Mouse (Mus musculus) layer of hippocampus, postnatal 14 days (tissue): ENCODE data around the gene Cwc25. TPM values are rescaled to one million over a fixed set of nuclear protein-coding genes. Genes with fewer than 3 reads are reported as not detected.

Experiments used
- DNase-seq, 2 experiments: peaks; one replicate each; pipeline ENCODE4 v3.0.0; 2021 to 2022; ENCODE audit warnings: low spot score in 2 of 2, mixed read lengths in 1 of 2
- total RNA-seq, 2 experiments: library from RNA; stranded (reverse); gene quantifications; 2 replicates each; pipeline ENCODE4 v1.2.3; 2021

The Cwc25 gene
- total RNA-seq, 2 experiments from 2014 or later = 21.3 to 21.4 TPM

DNA sequence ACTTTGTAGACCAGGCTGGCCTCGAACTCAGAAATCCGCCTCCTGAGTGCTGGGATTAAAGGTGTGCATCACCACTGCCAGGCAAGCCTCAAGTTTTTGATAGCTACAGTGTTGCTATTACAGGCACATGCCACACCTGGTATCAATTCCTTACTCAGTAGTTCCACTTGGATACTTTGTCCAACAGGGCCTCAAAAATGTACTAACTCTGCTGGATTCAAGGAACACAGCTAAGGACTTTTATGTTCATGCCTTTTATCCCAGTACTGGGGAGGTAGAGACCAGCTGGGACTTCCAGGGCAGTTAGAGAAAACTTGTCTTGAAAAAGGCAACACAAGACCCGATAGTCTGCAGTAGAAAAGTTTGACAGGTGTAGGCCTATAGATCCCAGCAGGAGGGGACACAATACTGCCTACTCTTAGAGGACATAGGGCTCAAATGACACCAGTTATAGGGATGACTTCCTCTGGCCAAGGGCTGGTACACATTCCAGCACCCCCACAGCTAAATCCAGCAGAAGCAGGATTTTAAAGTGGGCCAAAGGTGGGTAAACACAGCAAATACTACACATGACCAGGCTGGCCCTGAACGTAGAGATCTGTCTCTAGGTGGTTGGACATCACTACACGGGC is 10.3 kb upstream of the Cwc25 start:
- DNase-seq = no peak

DNA sequence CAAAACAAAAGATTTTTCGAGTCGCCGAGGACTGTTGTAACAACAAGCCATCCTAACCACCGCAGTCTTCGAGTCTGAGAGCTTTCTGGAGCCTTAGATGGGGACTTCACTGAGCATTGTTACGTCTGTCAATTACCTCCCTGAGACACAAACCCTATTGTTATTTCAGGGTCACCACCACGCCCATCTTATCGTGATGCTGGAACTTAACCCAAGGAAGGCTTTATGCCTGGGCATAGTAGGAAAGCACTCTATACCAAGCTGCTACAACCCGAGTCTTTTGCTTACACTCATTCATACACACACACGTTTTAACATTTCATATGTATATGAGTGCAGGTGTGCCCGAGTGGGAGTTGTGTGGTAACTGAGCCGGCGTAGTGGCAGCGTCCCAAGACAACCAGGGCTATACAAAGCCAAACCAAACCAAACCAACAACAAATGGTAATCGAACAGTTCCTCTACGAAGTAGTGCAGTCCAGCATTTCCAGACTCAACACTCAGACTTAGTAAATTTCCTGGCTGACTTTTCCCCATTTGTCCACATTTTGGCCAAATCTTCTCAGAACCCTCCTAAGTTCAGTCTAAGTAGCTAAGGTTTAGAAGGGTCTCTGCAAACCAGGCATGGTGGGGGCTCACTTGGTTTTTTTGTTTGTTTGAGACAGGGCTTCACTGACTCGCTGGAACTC is 9.6 kb upstream of the Cwc25 start, which contains the start of gene 1700001P01Rik:
TSS of gene 1700001P01Rik (minus strand) at position 111 of the 689 bp plus-strand sequence.
- DNase-seq = no peak

DNA sequence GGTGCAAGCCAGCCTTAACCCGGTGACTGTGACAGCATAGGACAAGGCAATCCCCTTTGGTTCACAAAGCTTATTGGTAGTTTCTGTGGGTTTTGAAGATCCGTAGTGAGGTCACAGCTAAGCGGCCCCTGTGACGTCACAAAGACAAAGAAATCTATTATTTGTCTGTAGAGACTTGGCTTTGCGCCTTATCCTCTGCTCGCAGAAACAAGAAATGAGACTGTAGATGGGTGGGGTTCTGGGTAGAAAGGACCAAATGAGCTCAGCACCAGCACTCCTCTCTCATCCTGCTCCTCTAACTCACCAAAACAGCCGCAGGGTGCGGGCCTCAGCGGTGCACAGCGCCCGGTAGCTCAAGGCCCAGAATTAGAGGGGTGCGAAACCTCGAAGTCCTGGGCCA is 8.8 kb upstream of the Cwc25 start:
- no peak for DNase-seq

DNA sequence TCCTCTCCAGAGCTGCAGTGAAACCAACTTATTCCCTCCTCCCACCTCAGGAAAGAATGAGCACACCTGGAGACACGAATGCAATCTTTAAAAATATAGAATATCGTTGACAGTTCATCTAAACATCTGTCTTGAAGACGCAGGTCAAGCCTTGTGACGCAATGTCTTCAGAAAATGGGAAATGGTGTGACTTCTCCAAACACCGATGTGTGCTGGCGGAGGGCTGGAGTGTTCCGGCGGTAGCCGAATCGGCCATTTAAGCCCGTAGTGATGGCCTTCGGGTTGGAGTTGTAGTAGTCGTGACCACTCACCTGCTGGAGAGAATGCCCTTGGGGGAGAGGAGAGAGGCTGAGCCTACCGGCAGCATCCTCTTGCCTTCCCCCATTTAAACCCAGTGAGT is 5.1 kb upstream of the Cwc25 start:
- DNase-seq = no peak

DNA sequence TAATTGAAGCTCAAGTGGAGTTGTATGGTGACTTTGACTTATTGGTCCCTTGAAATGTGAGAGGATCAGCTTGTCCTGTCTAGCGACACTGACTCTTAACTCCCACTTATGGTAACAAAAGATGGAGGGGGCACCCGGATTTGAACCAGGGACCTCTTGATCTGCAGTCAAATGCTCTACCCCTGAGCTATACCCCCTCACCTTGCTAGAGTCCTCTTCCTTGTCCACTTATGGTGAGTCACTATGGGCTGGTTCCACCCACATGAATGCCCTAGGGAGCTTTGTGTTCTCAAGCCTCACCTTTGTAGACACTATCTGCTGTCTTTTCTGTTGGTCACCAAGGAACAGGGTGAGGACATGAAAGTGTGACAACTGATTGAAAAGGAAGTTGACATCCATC is 3.3 kb upstream of the Cwc25 start:
- no peak for DNase-seq

DNA sequence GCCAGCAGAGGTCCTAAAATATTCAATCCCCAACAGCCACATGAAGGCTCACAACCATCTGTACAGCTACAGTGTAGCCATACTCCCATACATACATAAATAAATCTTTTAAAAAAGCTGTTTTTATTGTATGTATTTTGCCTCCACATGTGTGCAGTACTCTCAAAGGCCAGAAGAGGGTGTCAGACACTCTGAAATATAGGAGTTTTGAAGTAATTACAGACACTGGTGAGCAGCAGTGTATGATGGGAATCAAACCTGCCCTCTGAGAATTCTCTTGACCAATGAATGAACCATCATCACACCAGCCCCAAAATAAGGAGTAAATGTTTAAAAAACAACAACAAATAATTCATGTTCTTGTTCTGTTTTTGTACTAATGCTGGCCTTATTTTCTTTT is 4.7 kb downstream of the Cwc25 start:
- DNase-seq = no peak

DNA sequence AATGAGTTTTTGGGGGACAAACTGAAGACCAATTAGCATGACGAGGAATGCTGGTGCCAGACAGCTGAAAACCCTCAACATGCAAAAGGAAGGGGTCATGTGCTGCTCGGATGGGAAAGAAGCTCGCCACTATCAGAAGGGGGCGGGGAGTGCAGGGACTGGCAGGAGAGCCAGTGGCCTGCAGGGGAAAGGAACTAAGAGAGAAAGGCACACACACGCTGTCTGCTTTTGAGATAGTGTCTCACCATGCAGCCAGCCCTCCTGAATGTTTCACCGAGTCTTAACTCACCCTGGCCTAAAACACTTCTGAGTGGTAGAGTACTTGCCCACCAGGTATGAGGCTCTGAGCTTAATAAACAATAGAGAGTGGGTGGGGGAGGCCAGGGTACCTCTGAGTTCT is 7.4 kb downstream of the Cwc25 start:
- DNase-seq = no peak

DNA sequence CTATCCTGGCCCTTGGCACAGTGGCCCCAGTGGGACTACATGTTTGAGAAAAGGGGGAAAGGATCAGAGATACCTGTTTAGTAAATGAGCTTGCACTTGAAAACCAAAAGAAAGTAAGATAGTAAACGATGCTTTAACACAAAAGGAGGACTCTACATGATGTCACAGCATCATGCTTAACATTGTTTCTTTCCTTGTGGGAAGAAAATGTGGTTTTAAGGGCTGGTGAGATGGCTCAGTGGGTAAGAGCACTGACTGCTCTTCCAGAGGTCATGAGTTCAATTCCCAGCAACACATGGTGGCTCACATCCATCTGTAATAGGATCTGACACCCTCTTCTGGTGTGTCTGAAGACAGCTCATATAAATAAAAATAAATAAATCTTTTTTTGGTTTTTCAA is 8.2 kb downstream of the Cwc25 start:
- DNase-seq = no peak

DNA sequence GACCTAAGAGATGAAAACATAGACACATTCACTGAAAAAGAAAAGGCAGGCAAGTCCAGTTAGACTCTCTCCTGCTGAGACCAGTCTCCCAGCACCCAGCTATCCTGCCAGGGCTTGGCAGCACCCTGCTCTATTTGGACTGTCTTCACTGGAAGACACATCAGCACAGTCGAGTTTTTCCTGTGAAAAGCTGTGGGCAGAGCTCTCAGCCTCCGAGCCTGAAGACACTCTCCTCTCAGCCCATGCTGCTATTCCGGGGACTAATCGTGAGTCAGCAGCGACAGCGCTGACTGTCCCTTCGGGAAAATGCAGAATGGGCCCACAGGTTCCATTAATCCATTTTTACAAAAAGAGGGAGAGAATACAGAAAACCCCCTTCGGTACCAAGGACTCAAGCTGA is 13.1 kb downstream of the Cwc25 start:
- no peak for DNase-seq

DNA sequence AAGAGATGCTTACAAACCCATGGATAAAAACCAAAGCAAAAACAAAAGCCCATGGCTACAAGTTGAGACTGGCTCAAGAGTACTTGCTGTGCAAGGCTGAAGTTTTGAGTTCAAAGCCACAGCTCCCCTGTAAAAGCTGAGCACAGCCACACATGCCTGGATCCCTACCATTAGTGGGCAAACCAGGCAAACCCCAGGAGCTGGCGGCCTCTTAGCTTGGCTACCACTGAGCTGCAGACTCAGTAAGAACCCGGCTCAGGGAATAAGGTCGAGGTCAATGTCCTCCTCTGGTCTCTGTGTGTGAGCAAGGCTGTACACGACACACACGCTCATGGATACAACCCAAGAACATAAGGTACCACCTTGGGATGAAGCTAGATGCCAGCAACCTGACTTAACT is 17.9 kb downstream of the Cwc25 start:
- DNase-seq = no peak

DNA sequence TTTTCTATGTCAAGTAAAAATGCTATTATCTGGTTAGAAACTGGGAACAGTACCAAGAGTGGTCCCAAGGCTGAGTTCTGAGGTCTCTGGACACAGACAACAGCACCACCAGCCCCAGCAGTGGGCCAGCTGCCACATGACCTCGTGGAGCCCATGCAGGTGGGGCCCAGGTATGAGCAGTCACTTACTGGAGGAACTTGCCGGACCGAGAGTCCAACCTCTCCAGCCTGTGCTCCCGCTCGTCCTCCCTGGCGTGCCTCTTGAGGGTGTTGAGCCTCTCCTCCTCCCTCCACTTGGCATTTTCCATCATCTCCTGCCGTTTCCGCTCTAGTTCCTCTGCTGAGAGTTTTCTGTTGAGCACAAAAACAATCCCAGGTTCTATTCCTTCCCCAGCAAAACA is 18.6 kb downstream of the Cwc25 start:
- no peak for DNase-seq

DNA sequence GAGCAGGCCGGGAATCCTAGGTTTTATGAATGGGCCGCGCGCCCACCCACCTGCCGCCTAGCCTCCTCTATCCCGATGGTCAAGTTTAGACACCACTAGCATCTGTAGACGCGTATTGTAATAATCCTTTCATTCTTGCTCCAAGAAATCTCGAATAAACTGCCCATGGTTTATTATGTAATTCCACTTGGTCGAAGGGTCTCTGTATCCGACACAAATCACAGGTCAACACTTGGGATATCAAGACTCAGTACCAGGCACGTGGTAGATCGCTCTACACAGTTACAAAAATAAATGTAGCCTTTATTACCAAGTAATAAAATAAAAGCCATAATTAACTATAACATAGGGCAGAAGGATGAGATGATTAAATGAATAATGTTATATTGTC is 21.0 kb downstream of the Cwc25 start:
- DNase-seq = no peak

DNA sequence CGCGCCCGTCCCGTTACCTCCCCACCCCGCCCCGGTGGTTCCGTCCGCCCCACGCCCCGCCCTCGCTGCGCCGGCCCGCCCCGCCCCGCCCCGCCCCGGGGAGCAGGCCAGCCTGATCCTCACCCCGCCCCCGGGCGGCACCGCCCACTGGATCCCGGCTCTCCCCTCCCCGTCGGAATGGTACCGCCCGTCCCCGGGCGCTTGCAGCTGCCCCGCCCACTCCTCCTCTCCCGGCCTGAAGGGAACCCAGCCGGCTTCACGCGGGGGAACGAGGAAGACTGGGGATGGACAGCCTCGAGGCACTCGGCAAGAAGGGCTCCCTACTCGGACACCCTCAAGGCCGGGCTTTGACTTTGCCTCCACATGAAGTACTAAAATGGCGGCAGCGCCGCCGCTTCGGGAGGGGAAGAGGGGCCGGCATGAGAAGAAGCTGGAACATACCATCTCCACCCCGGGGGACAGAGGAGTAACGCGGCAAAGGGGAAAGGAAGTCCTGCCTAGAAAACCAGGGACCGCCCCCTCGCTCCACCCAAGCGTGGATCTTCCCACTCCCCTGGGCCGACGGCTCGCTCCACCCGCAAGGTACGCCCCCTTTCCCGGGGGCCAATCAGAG is 21.5 kb downstream of the Cwc25 start:
- DNase-seq = peak; percentile 99

DNA sequence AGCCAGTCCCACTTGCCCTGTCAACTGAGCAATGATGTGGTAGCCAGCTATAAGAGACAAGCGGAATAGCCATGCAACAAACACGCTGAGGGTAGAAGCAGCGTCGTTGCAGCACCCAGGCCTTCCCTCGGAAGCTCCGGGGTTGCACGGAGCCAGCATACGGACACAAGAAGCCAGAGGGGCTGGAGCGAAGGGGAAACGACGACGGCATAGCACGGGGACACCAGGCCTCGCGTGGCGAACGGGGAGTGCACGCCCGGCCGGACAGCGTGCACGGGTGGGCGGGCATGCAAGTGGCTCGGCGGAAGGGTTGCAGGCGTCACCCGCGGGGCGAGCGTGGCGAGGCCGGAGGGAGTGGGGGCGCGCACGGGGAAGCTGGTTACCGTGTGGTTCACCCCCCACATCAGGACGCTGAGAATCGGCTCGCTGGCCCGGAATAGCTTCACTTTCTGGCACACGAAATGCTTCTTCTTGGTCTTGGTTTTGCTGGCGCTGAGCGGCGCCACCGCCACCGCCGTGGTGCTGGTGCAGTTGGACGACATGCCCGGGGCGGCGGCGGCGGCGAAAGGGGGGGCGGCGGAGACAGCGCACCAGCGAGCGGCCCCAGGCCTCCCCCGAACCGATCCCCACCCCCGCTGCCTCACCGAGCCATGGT is 22.2 kb downstream of the Cwc25 start, which contains the start of gene Pip4k2b:
TSS of gene Pip4k2b (minus strand) at position 642 of the 655 bp plus-strand sequence.
- DNase-seq = no peak

DNA sequence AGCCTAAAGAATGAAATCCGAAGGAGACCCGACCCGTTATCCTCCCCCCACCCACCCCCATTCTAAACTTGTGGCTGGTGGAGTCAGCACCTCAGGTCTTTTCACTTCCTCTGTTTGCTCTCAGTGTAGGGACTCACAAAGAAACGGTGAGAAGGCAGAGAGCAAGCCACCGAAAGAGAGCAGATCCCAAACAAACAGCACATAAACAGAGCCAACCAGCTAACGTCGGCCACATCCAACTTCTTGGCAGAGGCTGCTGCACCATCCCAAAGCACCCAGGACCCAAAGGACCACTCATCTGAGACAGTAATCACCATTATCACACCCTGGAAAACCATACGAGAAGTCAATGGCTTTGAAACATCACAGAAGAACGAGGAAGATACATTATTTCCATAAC is 22.9 kb downstream of the Cwc25 start:
- DNase-seq = no peak

DNA sequence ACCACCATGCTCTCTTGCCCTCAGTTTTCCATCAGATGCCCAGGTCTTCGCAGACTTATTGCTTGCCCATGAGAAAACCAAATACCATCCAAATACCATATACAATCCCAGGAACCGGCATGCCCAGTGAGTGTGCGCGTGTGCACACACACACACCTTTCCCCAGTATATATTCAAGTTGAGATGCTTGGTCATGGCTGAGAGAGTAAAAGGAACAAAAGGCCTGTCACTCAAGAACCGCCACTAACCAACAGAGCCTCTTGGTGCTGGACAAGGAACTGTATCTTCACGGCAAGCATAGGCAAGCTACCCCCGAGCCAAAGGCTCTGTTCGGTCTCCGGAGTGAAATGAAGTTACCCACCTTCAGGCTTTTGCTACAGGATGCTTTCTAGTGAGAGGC is 23.8 kb downstream of the Cwc25 start:
- no peak for DNase-seq

DNA sequence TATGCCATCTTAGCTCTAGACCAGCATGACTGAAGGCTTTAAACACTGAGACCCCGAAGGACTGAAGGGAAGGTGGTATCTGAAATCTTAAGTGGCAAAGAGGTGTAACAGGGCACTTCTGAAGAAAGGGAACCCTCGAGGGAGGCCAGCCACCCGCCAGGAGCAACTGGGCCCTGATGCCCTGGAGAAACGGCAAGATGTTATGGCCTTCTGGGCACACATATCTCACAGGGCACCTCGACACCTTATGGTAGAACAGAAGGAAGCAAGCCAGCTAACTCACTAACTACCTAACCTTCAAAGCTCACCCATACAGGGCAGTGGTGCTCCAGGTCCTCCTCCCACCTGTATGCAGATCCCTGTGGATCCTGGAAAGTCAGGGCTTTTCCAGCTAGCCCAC is 24.2 kb downstream of the Cwc25 start:
- DNase-seq = no peak

DNA sequence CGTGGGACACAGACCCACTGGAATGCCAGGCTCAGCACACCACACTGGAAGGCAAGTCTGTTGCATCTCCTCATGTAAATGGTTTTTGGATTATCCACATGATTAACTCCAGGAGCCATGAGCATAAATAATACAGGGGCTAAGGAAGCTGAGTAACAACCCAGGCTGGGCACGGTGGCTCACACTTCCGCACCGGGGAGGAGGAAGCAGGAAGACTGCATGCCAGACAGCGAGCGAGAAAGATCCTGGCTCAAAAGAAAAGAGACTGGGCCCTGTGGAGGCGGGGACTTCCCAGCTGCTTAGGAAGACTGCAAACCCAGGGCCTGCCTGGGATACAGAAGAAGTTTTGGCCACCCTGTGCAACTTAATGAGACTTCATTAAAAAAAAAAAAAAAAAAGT is 26.2 kb downstream of the Cwc25 start:
- peak; percentile 32 to 51 for DNase-seq

DNA sequence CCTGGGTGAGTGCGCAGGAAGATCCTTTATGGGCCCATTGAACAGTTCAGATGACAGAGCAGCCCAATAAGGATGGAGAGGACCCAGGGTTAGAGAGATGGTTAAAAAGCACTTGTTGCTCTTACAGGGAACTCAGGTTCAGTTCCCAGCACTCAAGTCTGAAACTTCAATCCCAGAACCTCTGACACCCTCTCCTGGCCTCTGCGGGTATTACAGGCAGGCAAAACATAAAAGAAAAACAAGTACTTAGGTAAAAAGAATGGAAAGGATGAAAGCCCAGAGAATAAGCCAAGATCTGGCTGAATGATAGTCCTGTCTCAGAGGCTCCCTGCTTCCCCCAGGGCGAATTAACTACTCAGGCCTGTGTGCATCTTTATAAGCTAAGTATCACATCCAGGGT is 27.2 kb downstream of the Cwc25 start:
- no peak for DNase-seq

DNA sequence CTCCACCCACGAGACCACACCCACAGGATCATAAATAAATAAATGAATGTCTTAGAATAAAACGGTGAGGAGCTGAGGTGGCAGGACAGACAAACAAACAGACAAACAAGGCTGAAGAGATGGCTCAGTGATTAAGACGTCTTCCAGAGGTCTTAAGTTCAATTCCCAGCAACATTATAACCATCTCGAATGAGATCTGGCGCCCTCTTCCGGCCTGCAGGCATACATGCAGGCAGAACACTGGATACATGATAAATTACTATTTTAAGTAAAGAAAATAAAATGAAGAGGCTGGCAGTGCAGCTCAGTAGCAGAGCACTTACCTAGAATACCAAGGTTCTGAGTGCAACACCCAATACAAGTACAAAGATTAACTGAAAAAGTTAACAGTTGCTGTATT is 27.7 kb downstream of the Cwc25 start:
- DNase-seq = no peak

DNA sequence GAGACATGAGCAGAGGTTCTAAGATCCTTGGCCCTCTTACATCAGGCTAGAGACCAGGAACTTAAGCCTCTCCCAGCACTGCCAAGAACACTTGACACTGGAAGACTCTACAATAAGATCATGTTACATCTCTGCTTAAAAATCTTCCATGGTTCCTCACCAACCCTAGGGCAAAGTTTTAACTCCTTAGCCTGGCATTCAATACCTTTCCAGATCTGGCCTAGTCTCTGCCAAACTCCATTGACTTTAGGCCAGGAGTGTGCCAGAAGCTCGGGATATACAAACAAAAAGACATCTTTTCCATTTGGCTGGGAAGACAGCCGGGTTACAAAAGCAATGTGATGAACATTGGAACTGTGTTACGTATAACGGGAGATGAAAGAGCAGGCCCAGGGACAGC is 28.8 kb downstream of the Cwc25 start:
- DNase-seq = no peak

DNA sequence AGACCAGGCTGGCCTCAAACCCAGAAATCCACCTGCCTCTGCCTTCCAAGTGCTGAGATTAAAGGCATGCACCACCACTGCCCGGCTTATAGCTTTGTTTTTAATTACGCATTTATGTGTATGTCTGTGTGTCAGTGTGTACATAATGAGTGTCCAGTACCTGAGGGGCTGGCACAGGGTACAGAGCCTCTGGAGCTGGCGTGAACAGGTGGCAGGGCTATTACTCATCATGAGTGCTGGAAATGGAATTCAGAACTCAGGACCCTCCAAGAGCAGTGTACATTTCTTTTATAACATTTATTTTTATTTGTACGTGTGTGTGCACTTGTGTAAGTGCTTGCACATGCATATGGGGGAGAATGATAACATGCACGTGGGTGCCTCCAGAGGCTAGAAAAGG is 29.7 kb downstream of the Cwc25 start:
- no peak for DNase-seq
